Mouse (Mus musculus): ENCODE measurements around the gene Prn. TPM values are rescaled to one million over a fixed set of nuclear protein-coding genes. Genes with fewer than 3 reads are reported as not detected.
A peak's percentile ranks its signal among the peaks of the same experiment; 100 is the strongest.

The Prn gene
- total and polyA plus RNA-seq, 3 experiments: not detected

GRCm38 (mm10) chr2:131864262-131864796 lies 45.4 kb upstream of the Prn start:
- TF ChIP-seq SIN3A (IDR thresholded peaks at IDR 0.05; ENCODE audit: low read length) (peak; percentile 54), MAZ (IDR thresholded peaks at IDR 0.05; ENCODE audit: low read depth, low read length) (no peak), MAX (IDR thresholded peaks at IDR 0.05; ENCODE audit: low read length) (no peak), ZKSCAN1 (IDR thresholded peaks at IDR 0.05; ENCODE audit: low read depth, low read length) (peak; percentile 49; the same call in 1 of the 2 replicates), ZC3H11A (IDR thresholded peaks at IDR 0.05; ENCODE audit: low read depth, low read length) (no peak), E2F4 (IDR thresholded peaks at IDR 0.05; ENCODE audit: borderline replicate concordance, low read depth, low read length) (no peak), GABPA (IDR thresholded peaks at IDR 0.05; ENCODE audit: low read depth, low read length) (0 out of 2 replicates have a peak, but pooled peaks have one; percentile 9), RCOR1 (IDR thresholded peaks at IDR 0.05; ENCODE audit: low read depth, low read length) (peak; percentile 58; the same call in 1 of the 2 replicates), CHD2 (IDR thresholded peaks at IDR 0.05; ENCODE audit: low read length) (no peak), ELF1 (IDR thresholded peaks at IDR 0.05; ENCODE audit: low read depth, low read length) (no peak), POLR2AphosphoS5 (IDR thresholded peaks at IDR 0.05; ENCODE audit: borderline replicate concordance, low read depth, low read length) (no peak), KAT2A (conservative IDR thresholded peaks at IDR 0.05; ENCODE audit: low read depth, low read length) (0 out of 2 replicates have a peak, but pooled peaks have one; percentile 26), MAFK (IDR thresholded peaks at IDR 0.05; ENCODE audit: borderline replicate concordance, low read depth, low read length) (0 out of 2 replicates have a peak, but pooled peaks have one; percentile 24), EP300 (IDR thresholded peaks at IDR 0.05; ENCODE audit: low read depth in 1 of 2, low read length in 2 of 2) (peak; percentile 79 to 84), ZNF384 (IDR thresholded peaks at IDR 0.05; ENCODE audit: low read depth, low read length) (peak; percentile 97), TAL1 (IDR thresholded peaks at IDR 0.05; ENCODE audit: low read length) (no peak), TBP (IDR thresholded peaks at IDR 0.05; ENCODE audit: low read depth, low read length) (no peak), NELFE (IDR thresholded peaks at IDR 0.05; ENCODE audit: low read depth, low read length) (no peak), JUND (IDR thresholded peaks at IDR 0.05; ENCODE audit: low read depth, low read length) (no peak), BHLHE40 (IDR thresholded peaks at IDR 0.05; ENCODE audit: borderline replicate concordance, low read depth, low read length) (peak; percentile 51; the same call in 1 of the 2 replicates), GATA1 (IDR thresholded peaks at IDR 0.05; ENCODE audit: low read depth, low read length) (peak; percentile 91), POLR2A (IDR thresholded peaks at IDR 0.05; ENCODE audit: control insufficient read depth in 1 of 2, insufficient read depth in 1 of 2, low read depth in 1 of 2, low read length in 2 of 2, poor library complexity in 1 of 2) (no peak), TCF12 (IDR thresholded peaks at IDR 0.05; ENCODE audit: low read depth, low read length) (peak; percentile 96), RAD21 (IDR thresholded peaks at IDR 0.05; ENCODE audit: low read depth, low read length) (no peak), MXI1 (IDR thresholded peaks at IDR 0.05; ENCODE audit: low read depth, low read length) (peak; percentile 38; the same call in 1 of the 2 replicates), ZMIZ1 (IDR thresholded peaks at IDR 0.05; ENCODE audit: low read depth, low read length) (0 out of 2 replicates have a peak, but pooled peaks have one; percentile 56), ETS1 (IDR thresholded peaks at IDR 0.05; ENCODE audit: low read depth, low read length) (peak; percentile 97), MYC (IDR thresholded peaks at IDR 0.05; ENCODE audit: low read depth, low read length) (no peak), USF2 (IDR thresholded peaks at IDR 0.05; ENCODE audit: borderline replicate concordance in 1 of 2, insufficient read depth in 1 of 2, low read depth in 1 of 2, low read length in 2 of 2) (no peak)
- no peak overlapping the region for H3K4me3 ChIP-seq (ENCODE audit: control insufficient read depth in 1 of 2, insufficient read depth in 1 of 2, low read depth in 2 of 2, low read length in 2 of 2)
- H3K79me2 ChIP-seq (ENCODE audit: control insufficient read depth, insufficient read depth, low read length, poor library complexity): no peaks in the 10 kb centered on the region
- H3K9me3 ChIP-seq (replicated peaks; ENCODE audit: insufficient read depth, low read length): no peaks in the 10 kb centered on the region; the same call in 1 of the 2 replicates
- no peak overlapping the region for H3K9ac ChIP-seq (ENCODE audit: control insufficient read depth, low read depth, low read length, poor library complexity, severe bottlenecking)
- H3K36me3 ChIP-seq (ENCODE audit: control insufficient read depth in 1 of 2, insufficient read depth in 2 of 2, low read length in 2 of 2): peaks cover 0 to 11% of the 10 kb centered on the region in 2 experiments; a peak in 2 of 4 replicates
- peaks cover 18 to 27% of the 10 kb centered on the region in 2 experiments for H3K4me1 ChIP-seq (ENCODE audit: control insufficient read depth in 1 of 2, insufficient read depth in 2 of 2, low read length in 2 of 2)
- DNase-seq (ENCODE audit: low read depth, low spot score): peak; percentile 37
- H3K27ac ChIP-seq (ENCODE audit: control insufficient read depth, low read depth, low read length): peak overlapping the region; percentile 43
- H3K27me3 ChIP-seq (ENCODE audit: control insufficient read depth in 1 of 2, insufficient read depth in 2 of 2, low read length in 2 of 2): no peaks in the 10 kb centered on the region
